Mouse (Mus musculus) olfactory bulb, adult 2 months (tissue): Measurements from ENCODE around the gene Mrps9. TPM values are rescaled to one million over a fixed set of nuclear protein-coding genes. Genes with fewer than 3 reads are reported as not detected.
"Not testable (repeated sequence)": the region's sequence is repeated elsewhere in the genome, so short reads cannot be mapped to it uniquely, and the experiment has no call there.

Experiments used
- H3K27ac ChIP-seq: fragments of 200-500 bp; 2 replicates; pipeline ENCODE4 v1.5.1; 2012; ENCODE audit warnings: low read depth, low read length; ENCODE audit not compliant: insufficient read depth
- H3K4me1 ChIP-seq: fragments of 200-500 bp; 2 replicates; pipeline ENCODE4 v1.6.1; 2012; ENCODE audit warnings: low read length; ENCODE audit not compliant: control insufficient read depth, insufficient read depth
- H3K4me3 ChIP-seq: fragments of 200-500 bp; 2 replicates; pipeline ENCODE4 v1.5.1; 2012; ENCODE audit warnings: mild to moderate bottlenecking, low read depth, low read length, moderate library complexity; ENCODE audit not compliant: insufficient read depth
- CTCF ChIP-seq: fragments of 200-500 bp; IDR thresholded peaks from 2 replicates; pipeline ENCODE4 v1.5.1; 2012; ENCODE audit warnings: low read depth, mild to moderate bottlenecking, low read length, moderate library complexity; ENCODE audit not compliant: insufficient read depth
- POLR2A ChIP-seq: fragments of 200-500 bp; IDR thresholded peaks from 2 replicates; pipeline ENCODE4 v1.6.1; 2012; ENCODE audit warnings: mild to moderate bottlenecking, low read depth, low read length, moderate library complexity; ENCODE audit not compliant: insufficient read depth
- WGBS: fragments of 180-500 bp; shearing (Covaris S2); methylation state at CpG from one replicate; pipeline ENCODE4 v1.1.7; 2018; 5-methylcytosine and 5-hydroxymethylcytosine counted together
- polyA plus RNA-seq: library from polyadenylated mRNA; stranded (reverse); fragments of >200 nt; gene quantifications from 2 replicates; pipeline ENCODE4 v1.2.4, GENCODE M21; 2012; ENCODE audit warnings: low replicate concordance; ENCODE audit not compliant: missing spikeins, insufficient read depth, insufficient read length

The Mrps9 gene
- polyA plus RNA-seq, 1 experiment, result not detected

DNA sequence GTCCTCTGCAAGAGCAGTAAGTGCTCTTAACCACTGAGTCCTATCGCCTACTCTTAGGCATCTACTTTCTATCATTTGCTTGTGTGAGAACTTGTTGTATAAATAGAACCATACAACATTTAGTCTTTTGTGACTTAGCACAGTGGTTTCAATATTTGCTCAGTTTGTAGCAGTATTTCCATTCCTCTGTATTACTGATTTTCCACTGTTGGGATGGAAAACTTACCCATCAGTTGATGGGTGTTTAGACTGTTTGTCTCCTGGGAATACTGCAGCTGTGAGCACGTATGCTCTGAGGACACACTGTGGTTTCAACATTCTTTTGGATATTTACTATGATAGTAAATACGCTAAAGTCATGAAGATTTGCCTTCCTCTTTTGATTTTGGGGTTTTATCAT, 16.2 kb downstream of the Mrps9 start:
- Histone ChIP-seq H3K27ac (no peak overlapping the region), H3K4me1 (no peaks in the 10 kb centered on the region), H3K4me3 (no peak overlapping the region)
- 95% methylated on average over 3 of the region's 3 CpGs for WGBS
- no peak for TF ChIP-seq POLR2A
- TF ChIP-seq CTCF, result no peak

DNA sequence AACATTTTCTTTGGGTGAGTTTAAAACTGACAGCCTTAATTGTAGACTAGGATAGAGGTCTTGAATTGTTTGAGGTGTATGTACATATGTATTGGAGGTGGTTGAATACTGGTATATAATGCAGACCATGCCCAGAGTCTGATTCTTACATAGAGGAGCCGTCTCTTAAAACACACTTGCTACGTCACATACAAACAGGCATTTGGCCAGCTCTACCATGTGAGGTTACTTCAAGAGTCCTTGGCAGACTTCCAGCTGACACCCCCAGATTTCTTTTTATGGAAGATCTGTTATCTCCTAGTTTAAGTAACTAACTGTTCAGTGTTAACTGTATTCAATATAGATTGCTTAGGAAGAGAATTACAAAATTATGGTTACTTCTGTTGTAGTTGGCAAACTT, 23.1 kb downstream of the Mrps9 start:
- H3K4me1 ChIP-seq, result no peaks in the 10 kb centered on the region
- no peak overlapping the region for H3K27ac ChIP-seq
- TF ChIP-seq CTCF (no peak), POLR2A (no peak)
- no peak overlapping the region for H3K4me3 ChIP-seq
- WGBS, result 43% methylated on average over 2 of the region's 2 CpGs

DNA sequence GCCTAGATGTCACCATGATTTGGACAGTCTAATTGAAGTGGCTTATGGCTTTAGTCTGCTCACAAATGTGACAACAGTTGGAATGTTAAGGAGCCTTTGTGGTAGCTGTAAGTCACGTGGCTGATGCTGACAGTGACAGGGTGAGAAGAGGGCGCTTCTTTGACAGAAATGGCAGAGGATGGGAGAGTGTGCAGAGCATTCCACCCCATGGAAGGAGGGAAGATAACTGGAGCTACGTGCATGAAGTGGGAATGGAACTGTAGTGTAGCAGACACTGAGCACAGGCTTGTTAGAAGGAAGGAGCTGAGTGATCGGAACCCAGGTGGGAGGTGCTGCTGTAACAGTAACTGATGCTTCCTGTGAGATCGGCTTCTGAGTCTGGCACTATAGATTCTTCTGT, 24.2 kb downstream of the Mrps9 start:
- 92% methylated on average over 5 of the region's 5 CpGs for WGBS
- no peaks in the 10 kb centered on the region for H3K4me1 ChIP-seq
- TF ChIP-seq POLR2A (no peak), CTCF (no peak)
- H3K27ac ChIP-seq, result no peak overlapping the region
- no peak overlapping the region for H3K4me3 ChIP-seq

DNA sequence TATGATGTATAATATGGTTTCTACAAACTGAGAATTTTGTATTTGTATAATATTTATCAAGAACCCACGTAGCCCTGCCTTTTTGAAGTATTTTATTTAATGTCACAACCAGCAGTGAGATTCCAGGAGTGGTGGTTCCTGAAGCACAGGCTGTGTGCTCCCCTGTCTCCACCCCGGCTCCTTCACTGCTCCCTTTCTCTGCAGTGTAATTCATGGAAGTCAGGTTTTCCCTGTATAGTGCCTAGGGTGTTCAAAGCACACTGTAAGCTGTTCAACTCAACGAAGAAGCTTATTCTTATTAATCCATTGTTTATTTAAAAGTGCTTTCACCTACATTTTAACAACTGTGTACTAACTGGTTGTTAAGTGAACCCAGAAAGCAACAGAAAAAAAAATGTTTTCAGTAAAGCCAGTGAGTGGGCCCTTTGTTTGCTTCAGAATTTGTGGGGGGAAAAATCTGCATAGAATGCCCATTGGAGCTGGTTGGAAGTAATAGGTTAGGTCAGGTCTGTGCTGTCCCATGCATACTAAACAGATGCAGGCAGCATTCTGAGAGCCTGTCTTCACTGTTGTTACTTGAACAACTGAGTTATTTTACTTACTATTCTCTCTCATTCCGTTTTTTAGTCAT, 25.5 kb downstream of the Mrps9 start:
- Histone ChIP-seq H3K4me1 (no peaks in the 10 kb centered on the region), H3K4me3 (no peak overlapping the region), H3K27ac (no peak overlapping the region)
- no peak for TF ChIP-seq POLR2A
- no peak for TF ChIP-seq CTCF
- 61% methylated on average over 4 of the region's 4 CpGs for WGBS

DNA sequence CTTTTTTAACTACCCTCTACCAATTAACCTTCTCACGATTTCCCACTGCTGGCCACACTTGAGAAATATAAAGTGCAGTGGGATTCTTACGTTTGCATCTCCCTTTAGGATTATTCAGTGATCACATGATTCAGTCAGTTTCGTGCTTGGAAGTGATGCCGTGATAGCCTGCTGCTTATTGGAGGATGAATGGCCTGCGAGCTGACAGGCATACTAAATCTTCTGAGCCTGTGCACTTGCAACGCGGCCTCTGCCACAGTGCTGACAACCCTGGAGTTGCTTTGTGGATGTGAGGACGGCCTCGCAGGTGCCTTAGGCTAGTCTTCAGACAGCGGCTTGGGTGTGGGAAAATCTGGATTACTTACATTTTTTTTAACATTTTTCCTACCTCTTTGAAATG, 26.2 kb downstream of the Mrps9 start:
- Histone ChIP-seq H3K4me1 (no peaks in the 10 kb centered on the region), H3K4me3 (no peak overlapping the region), H3K27ac (no peak overlapping the region)
- 77% methylated on average over 10 of the region's 10 CpGs for WGBS
- TF ChIP-seq CTCF, result no peak
- no peak for TF ChIP-seq POLR2A

DNA sequence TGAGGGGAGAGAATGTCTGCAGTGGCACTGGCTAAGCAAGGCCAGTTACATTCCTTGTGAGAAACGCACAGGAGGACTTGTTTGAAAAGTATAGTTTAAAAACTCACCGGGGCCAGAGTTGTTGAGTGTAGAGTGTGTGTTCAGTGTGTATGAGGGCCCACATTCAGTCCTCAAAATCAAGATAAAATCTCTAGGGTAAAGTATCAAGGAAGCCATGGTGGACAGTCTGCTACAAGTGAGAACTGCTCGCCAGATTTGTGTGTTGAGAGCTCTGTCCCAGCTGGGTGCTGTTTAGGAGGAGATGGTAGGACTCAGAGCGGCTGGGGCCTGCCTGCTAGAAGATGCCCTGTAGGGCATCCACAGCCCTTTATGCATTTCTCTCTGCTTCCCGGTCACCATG, 27.8 kb downstream of the Mrps9 start:
- Histone ChIP-seq H3K27ac (no peak overlapping the region), H3K4me3 (no peak overlapping the region), H3K4me1 (no peaks in the 10 kb centered on the region)
- TF ChIP-seq POLR2A (no peak), CTCF (no peak)
- 97% methylated on average over 5 of the region's 5 CpGs for WGBS

DNA sequence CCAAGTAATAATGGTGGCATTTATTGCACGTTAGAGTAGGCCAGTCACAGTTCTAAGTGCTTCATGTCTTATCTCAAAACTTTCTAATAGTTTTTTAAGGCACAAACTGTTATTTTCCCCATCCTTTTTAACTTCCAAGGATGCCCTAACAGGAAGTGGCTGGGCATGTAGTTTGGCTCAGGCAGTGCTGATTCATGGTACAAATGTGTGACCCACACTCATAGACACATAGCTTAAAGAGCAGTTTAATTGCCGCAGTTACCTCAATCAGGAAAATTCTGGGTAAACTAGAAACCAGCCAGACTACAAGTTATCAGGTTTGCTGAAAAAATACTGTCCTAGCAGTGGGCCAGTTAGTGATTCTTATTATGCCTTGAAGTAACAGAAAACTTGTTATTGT, 31.2 kb downstream of the Mrps9 start:
- Histone ChIP-seq H3K4me1 (no peaks in the 10 kb centered on the region), H3K27ac (no peak overlapping the region), H3K4me3 (no peak overlapping the region)
- TF ChIP-seq CTCF, result no peak
- no peak for TF ChIP-seq POLR2A
- WGBS, result 93% methylated on average over 2 of the region's 2 CpGs

DNA sequence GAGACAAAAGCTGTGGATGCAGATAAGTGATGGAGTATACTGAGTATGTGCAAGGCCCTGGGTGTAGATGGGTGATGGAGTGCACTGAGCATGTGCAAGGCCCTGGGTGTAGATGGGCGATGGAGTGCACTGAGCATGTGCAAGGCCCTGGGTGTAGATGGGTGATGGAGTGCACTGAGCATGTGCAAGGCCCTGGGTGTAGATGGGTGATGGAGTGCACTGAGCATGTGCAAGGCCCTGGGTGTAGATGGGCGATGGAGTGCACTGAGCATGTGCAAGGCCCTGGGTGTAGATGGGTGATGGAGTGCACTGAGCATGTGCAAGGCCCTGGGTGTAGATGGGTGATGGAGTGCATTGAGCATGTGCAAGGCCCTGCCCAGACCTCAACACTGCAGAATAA, 32.4 kb downstream of the Mrps9 start:
- 100% methylated on average over 1 of the region's 2 CpGs for WGBS
- H3K4me3 ChIP-seq, H3K27ac ChIP-seq, H3K4me1 ChIP-seq: not testable (repeated sequence)

DNA sequence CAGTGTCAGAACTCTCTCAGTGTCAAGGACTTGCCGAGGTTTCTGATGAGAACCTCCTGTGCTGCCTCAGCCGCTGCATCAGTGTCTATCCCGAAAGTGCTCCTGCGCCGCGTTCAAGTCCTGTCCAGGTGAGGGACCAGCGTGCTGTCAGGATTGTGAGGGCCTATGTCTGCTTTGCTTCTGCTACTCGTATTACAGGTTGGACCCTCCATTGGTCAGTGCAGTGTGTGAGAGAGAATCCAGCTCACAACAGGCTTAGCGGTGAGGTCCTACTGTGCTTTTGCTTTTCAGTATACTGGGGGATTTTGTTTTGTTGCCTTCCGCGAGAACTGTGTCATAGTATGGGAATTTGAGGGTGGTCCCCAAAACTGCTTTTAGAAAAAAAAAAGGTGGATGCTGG, 36.8 kb downstream of the Mrps9 start:
- WGBS, result 92% methylated on average over 11 of the region's 11 CpGs
- H3K27ac ChIP-seq, result no peak overlapping the region
- H3K4me3 ChIP-seq, result no peak overlapping the region
- no peaks in the 10 kb centered on the region for H3K4me1 ChIP-seq
- no peak for TF ChIP-seq CTCF
- TF ChIP-seq POLR2A, result no peak
